Mouse (Mus musculus) liver, adult 2 months (tissue): Measurements from ENCODE around the gene Atp5g1.

Experiments
- CTCF ChIP-seq: fragments of 200-500 bp; IDR thresholded peaks from 2 replicates; pipeline ENCODE4 v1.5.1; 2011; ENCODE audit warnings: low read depth, low read length, control low read depth
- POLR2A ChIP-seq: fragments of 200-500 bp; IDR thresholded peaks from 2 replicates; pipeline ENCODE4 v1.6.1; 2011; ENCODE audit warnings: low read length, control low read depth; ENCODE audit not compliant: insufficient read depth; ENCODE audit errors: extremely low read depth

DNA sequence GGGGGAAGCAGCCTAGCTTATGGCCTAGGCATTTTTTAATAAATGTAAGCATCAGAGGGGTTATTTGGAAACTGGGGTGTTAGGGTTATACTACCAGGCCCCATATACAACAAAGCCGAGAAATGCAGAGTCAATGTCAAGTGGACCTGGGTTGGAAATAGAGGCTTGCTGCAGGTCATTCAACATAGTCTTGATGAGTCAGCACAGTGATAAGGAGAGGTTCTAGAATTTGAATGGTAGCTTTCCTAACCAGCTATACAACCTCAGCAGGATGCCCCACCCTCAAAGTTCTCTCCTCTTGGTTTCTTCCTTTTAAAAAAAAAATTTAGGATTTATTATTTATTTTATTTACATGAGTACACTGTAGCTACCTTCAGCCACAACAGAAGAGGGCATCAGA, 4.5 kb downstream of the Atp5g1 start:
- no peak for TF ChIP-seq POLR2A
- no peak for TF ChIP-seq CTCF
